Mouse (Mus musculus) CH12.LX (cell line): ENCODE measurements around the gene Maml2. TPM values are rescaled to one million over a fixed set of nuclear protein-coding genes. Genes with fewer than 3 reads are reported as not detected.

Experiments
- DNase-seq: peaks from one replicate; pipeline ENCODE4 v3.0.0-alpha.2; 2013; ENCODE audit errors: extremely low read depth
- H3K27ac ChIP-seq: 2 replicates; pipeline ENCODE4 v1.5.1; 2012; ENCODE audit warnings: low read depth, mild to moderate bottlenecking, control low read depth, moderate library complexity; ENCODE audit not compliant: insufficient read depth
- H3K27me3 ChIP-seq: replicated peaks from 2 replicates; pipeline ENCODE3; 2012; ENCODE audit warnings: inconsistent platforms
- H3K36me3 ChIP-seq, 2 experiments: replicated peaks in 1 of 2; 2 replicates each; pipeline versions ENCODE3 to v1.6.1; 2012; ENCODE audit warnings: inconsistent platforms in 1 of 2, low read length in 1 of 2, mild to moderate bottlenecking in 1 of 2, mixed read lengths in 1 of 2, moderate library complexity in 1 of 2; ENCODE audit not compliant: control insufficient read depth in 1 of 2, insufficient read depth in 1 of 2
- H3K4me1 ChIP-seq, 2 experiments: 2 replicates each; pipeline ENCODE4 v1.6.1; 2012; ENCODE audit warnings: inconsistent platforms in 1 of 2, moderate library complexity in 1 of 2; ENCODE audit not compliant: insufficient read depth in 2 of 2, control insufficient read depth in 1 of 2
- H3K4me2 ChIP-seq: 2 replicates; pipeline ENCODE4 v1.6.1; 2012; ENCODE audit warnings: low read depth, mild to moderate bottlenecking, control low read depth; ENCODE audit not compliant: poor library complexity, insufficient read depth, severe bottlenecking
- H3K4me3 ChIP-seq, 3 experiments: fragments of 150-350 bp in 1 of 3; sonication (generic) in 1 of 3; replicated peaks in 1 of 3; 2 replicates each; pipeline versions ENCODE3 to v1.5.1; 2011 to 2012; ENCODE audit warnings: low read depth in 2 of 3, low read length in 2 of 3, mild to moderate bottlenecking in 2 of 3, moderate library complexity in 2 of 3, control low read depth in 1 of 3, improper control_type of control experiment in 1 of 3, inconsistent platforms in 1 of 3, mixed read lengths in 1 of 3; ENCODE audit not compliant: poor library complexity in 1 of 3
- H3K79me2 ChIP-seq: replicated peaks from 2 replicates; pipeline ENCODE4 v1.6.1; 2012; ENCODE audit warnings: mild to moderate bottlenecking, moderate library complexity; ENCODE audit not compliant: control insufficient read depth, poor library complexity, insufficient read depth, severe bottlenecking; ENCODE audit errors: extremely low read depth
- H3K9ac ChIP-seq: 2 replicates; pipeline ENCODE4 v1.6.1; 2012; ENCODE audit warnings: low read depth, mild to moderate bottlenecking, control low read depth, moderate library complexity; ENCODE audit not compliant: insufficient read depth
- H3K9me3 ChIP-seq: replicated peaks from 2 replicates; pipeline ENCODE3; 2012; ENCODE audit warnings: low read length, inconsistent platforms, mixed read lengths
- BHLHE40 ChIP-seq: IDR thresholded peaks from 2 replicates; pipeline ENCODE4 v1.6.1; 2011; ENCODE audit warnings: mild to moderate bottlenecking, low read depth, low read length, improper control_type of control experiment
- CHD1 ChIP-seq: IDR thresholded peaks from 2 replicates; pipeline ENCODE4 v1.6.1; 2012; ENCODE audit warnings: low read depth, low read length, improper control_type of control experiment, inconsistent platforms
- E2F4 ChIP-seq: IDR thresholded peaks from 2 replicates; pipeline ENCODE4 v1.6.1; 2011; ENCODE audit warnings: low read depth, low read length, improper control_type of control experiment; ENCODE audit not compliant: insufficient replicate concordance
- EP300 ChIP-seq: IDR thresholded peaks from 2 replicates; pipeline ENCODE4 v1.6.1; 2011; ENCODE audit warnings: low read length, improper control_type of control experiment
- ETS1 ChIP-seq: conservative IDR thresholded peaks from 2 replicates; pipeline ENCODE4 v1.6.1; 2012; ENCODE audit warnings: low read depth, mild to moderate bottlenecking, inconsistent platforms, low read length, improper control_type of control experiment, moderate library complexity
- GABPA ChIP-seq: IDR thresholded peaks from 2 replicates; pipeline ENCODE4 v1.6.1; 2012; ENCODE audit warnings: low read depth, low read length, improper control_type of control experiment, inconsistent platforms; ENCODE audit not compliant: insufficient replicate concordance
- IRF4 ChIP-seq: IDR thresholded peaks from 2 replicates; pipeline ENCODE4 v1.6.1; 2014; ENCODE audit warnings: low read depth, mild to moderate bottlenecking, inconsistent platforms, low read length, improper control_type of control experiment
- JUN ChIP-seq: IDR thresholded peaks from 2 replicates; pipeline ENCODE4 v1.6.1; 2011; ENCODE audit warnings: low read depth, mild to moderate bottlenecking, low read length, improper control_type of control experiment, moderate library complexity; ENCODE audit not compliant: insufficient read depth
- JUND ChIP-seq: conservative IDR thresholded peaks from 2 replicates; pipeline ENCODE4 v1.6.1; 2011; ENCODE audit warnings: low read depth, low read length, improper control_type of control experiment
- KAT2A ChIP-seq: IDR thresholded peaks from 2 replicates; pipeline ENCODE4 v1.6.1; 2012; ENCODE audit warnings: low read length, improper control_type of control experiment, inconsistent platforms; ENCODE audit not compliant: insufficient replicate concordance
- MAX ChIP-seq: IDR thresholded peaks from 2 replicates; pipeline ENCODE4 v1.6.1; 2011; ENCODE audit warnings: low read length, improper control_type of control experiment
- MAZ ChIP-seq: IDR thresholded peaks from 2 replicates; pipeline ENCODE4 v1.6.1; 2012; ENCODE audit warnings: low read depth, mild to moderate bottlenecking, inconsistent platforms, low read length, improper control_type of control experiment, moderate library complexity
- MXI1 ChIP-seq: IDR thresholded peaks from 2 replicates; pipeline ENCODE4 v1.6.1; 2011; ENCODE audit warnings: mild to moderate bottlenecking, low read depth, low read length, improper control_type of control experiment
- NELFE ChIP-seq: IDR thresholded peaks from 2 replicates; pipeline ENCODE4 v1.6.1; 2011; ENCODE audit warnings: low read depth, low read length, improper control_type of control experiment
- TBP ChIP-seq: conservative IDR thresholded peaks from 2 replicates; pipeline ENCODE4 v1.6.1; 2011; ENCODE audit warnings: low read depth, low read length, improper control_type of control experiment
- TCF12 ChIP-seq: IDR thresholded peaks from 2 replicates; pipeline ENCODE4 v1.6.1; 2014; ENCODE audit warnings: low read depth, mild to moderate bottlenecking, inconsistent platforms, low read length, improper control_type of control experiment
- UBTF ChIP-seq: IDR thresholded peaks from 2 replicates; pipeline ENCODE4 v1.6.1; 2012; ENCODE audit warnings: low read depth, mild to moderate bottlenecking, inconsistent platforms, low read length, improper control_type of control experiment, moderate library complexity
- USF2 ChIP-seq: conservative IDR thresholded peaks from 2 replicates; pipeline ENCODE4 v1.6.1; 2011; ENCODE audit warnings: low read depth, low read length, improper control_type of control experiment
- ZKSCAN1 ChIP-seq: IDR thresholded peaks from 2 replicates; pipeline ENCODE4 v1.6.1; 2012; ENCODE audit warnings: low read depth, inconsistent platforms, low read length, improper control_type of control experiment, borderline replicate concordance
- ZNF384 ChIP-seq: IDR thresholded peaks from 2 replicates; pipeline ENCODE4 v1.6.1; 2012; ENCODE audit warnings: low read depth, low read length, improper control_type of control experiment, inconsistent platforms
- dilution Hi-C: fragments of 300-500 bp; cut with MboI; formaldehyde crosslinking; loops from 2 replicates; pipeline ENCODE4 v1.14.3; 2020; ENCODE audit warnings: low sequenced_read_pairs; ENCODE audit not compliant: extremely low pct_unique_long_range_greater_than_20kb, extremely low pct_ligation_motif_present
- in situ Hi-C: fragments of 300-500 bp; cut with MboI; formaldehyde crosslinking; loops from 3 replicates; pipeline ENCODE4 v1.14.3; 2019; ENCODE audit warnings: low sequenced_read_pairs, low pct_ligation_motif_present, low pct_unique_long_range_greater_than_20kb, mixed read lengths
- polyA plus RNA-seq: library from polyadenylated mRNA; unstranded; fragments of >175 nt; gene quantifications from 2 replicates; pipeline ENCODE4 v1.2.1, GENCODE M21; 2012; ENCODE audit warnings: low read depth; ENCODE audit not compliant: insufficient read length
- total RNA-seq, 2 experiments: library from RNA; depleted of rRNA; stranded (reverse); fragments of 300-350 nt in 1 of 2; fragments of >200 nt in 1 of 2; gene quantifications; 2 replicates each; pipeline ENCODE4 v1.2.3; 2012 to 2014

Gene Maml2
- total and polyA plus RNA-seq, 3 experiments = 5.9 to 9.1 (median 5.9) TPM

GRCm38 (mm10) chr9:13686977-13687659 is 389.4 kb downstream of the Maml2 start (continued):
- TF ChIP-seq MXI1 (no peak), ETS1 (no peak), IRF4 (no peak), CHD1 (no peak), ZKSCAN1 (no peak)

- dilution Hi-C loops (no loop called here), in situ Hi-C loops (no loop called here)
- H3K4me2 ChIP-seq = no peak overlapping the region
- H3K9ac ChIP-seq = no peak overlapping the region
- H3K4me3 ChIP-seq = no peak overlapping the region
- H3K36me3 ChIP-seq = no peaks in the 10 kb centered on the region
- TF ChIP-seq TBP = no peak
- no peak for TF ChIP-seq USF2
- TF ChIP-seq JUND = no peak
- no peak for TF ChIP-seq MAX
- no peak for TF ChIP-seq MAZ
- TF ChIP-seq JUN = no peak
- no peak for TF ChIP-seq BHLHE40
- TF ChIP-seq, all 38 proteins: peak for 0
- no peak overlapping the region for H3K27ac ChIP-seq
- no peak for DNase-seq
- H3K27me3 ChIP-seq = no peaks in the 10 kb centered on the region
- no peaks in the 10 kb centered on the region for H3K9me3 ChIP-seq
- H3K4me1 ChIP-seq = peaks cover 0 to 18% of the 10 kb centered on the region in 2 experiments; a peak in 3 of 4 replicates
- H3K79me2 ChIP-seq = no peaks in the 10 kb centered on the region
These were observed 391.2 kb downstream of the Maml2 start for GRCm38 (mm10) chr9:13688997-13689396.

GRCm38 (mm10) chr9:13690321-13690720 is 392.6 kb downstream of the Maml2 start:
- no peaks in the 10 kb centered on the region for H3K79me2 ChIP-seq
- no peak overlapping the region for H3K27ac ChIP-seq
- H3K4me2 ChIP-seq = no peak overlapping the region
- no peaks in the 10 kb centered on the region for H3K36me3 ChIP-seq
- H3K9me3 ChIP-seq = no peaks in the 10 kb centered on the region
- DNase-seq = no peak
- in situ Hi-C loops = no loop called here
- no peak overlapping the region for H3K4me3 ChIP-seq
- TF ChIP-seq CHD1 = no peak
- no peak for TF ChIP-seq UBTF
- no peak for TF ChIP-seq JUN
- no peak for TF ChIP-seq USF2
- no peak for TF ChIP-seq GABPA
- TF ChIP-seq EP300 = no peak
- TF ChIP-seq KAT2A = no peak
- TF ChIP-seq ZNF384 = no peak
- no peak for TF ChIP-seq NELFE
- TF ChIP-seq E2F4 = no peak
- TF ChIP-seq TCF12 = no peak
- no peak for TF ChIP-seq MAZ
- no peaks in the 10 kb centered on the region for H3K27me3 ChIP-seq
- dilution Hi-C loops = no loop called here
- peaks cover 0 to 10% of the 10 kb centered on the region in 2 experiments; a peak in 2 of 4 replicates for H3K4me1 ChIP-seq
- H3K9ac ChIP-seq = no peak overlapping the region
